Mouse (Mus musculus): Measurements from ENCODE around the gene Mrgprb8. TPM values are rescaled to one million over a fixed set of nuclear protein-coding genes. Genes with fewer than 3 reads are reported as not detected.
"Not testable (repeated sequence)": the region's sequence is repeated elsewhere in the genome, so short reads cannot be mapped to it uniquely, and the experiment has no call there.

Gene Mrgprb8
- not detected in 2 replicates for polyA plus RNA-seq (2015; fragmentation: Nextera tagmentation; extraction: Ambion mirVana)

GRCm38 (mm10) chr7:48388226-48388625 lies at the start of gene Mrgprb8:
Gene Mrgprb8 (plus strand): TSS chr7:48388526.
- H3K9me3 ChIP-seq (ENCODE audit: control insufficient read depth): 0 out of 2 replicates have a peak, but pooled peaks cover 2% of the 10 kb centered on the region
- WGBS: 71% methylated on average over 2 of the region's 2 CpGs
- no peaks in the 10 kb centered on the region for H3K36me3 ChIP-seq (ENCODE audit: control insufficient read depth, insufficient read depth)
- no peak for ATAC-seq
- H3K4me1 ChIP-seq (replicated peaks; ENCODE audit: control insufficient read depth, insufficient read depth, low read length): no peaks in the 10 kb centered on the region
- H3K4me3 ChIP-seq (ENCODE audit: low read depth, low read length): no peak within 1 kb of the TSS
- H3K9ac ChIP-seq (ENCODE audit: low read depth, low read length): no peak within 1 kb of the TSS
- no peaks in the 10 kb centered on the region for H3K27me3 ChIP-seq (replicated peaks; ENCODE audit: control insufficient read depth, insufficient read depth, low read length)
- no peak within 1 kb of the TSS for H3K27ac ChIP-seq (ENCODE audit: low read depth, low read length)
- no peak within 1 kb of the TSS for H3K4me2 ChIP-seq (replicated peaks; ENCODE audit: low read depth)
- TF ChIP-seq CTCF (IDR thresholded peaks at IDR 0.05; ENCODE audit: low read depth): no peak

- not testable (repeated sequence) for H3K4me2 ChIP-seq (replicated peaks; ENCODE audit: low read depth); H3K27ac ChIP-seq (ENCODE audit: low read depth, low read length); H3K9me3 ChIP-seq (ENCODE audit: control insufficient read depth); H3K27me3 ChIP-seq (replicated peaks; ENCODE audit: control insufficient read depth, insufficient read depth, low read length); H3K4me3 ChIP-seq (ENCODE audit: low read depth, low read length); H3K9ac ChIP-seq (ENCODE audit: low read depth, low read length); H3K4me1 ChIP-seq (replicated peaks; ENCODE audit: control insufficient read depth, insufficient read depth, low read length); ATAC-seq; H3K36me3 ChIP-seq (ENCODE audit: control insufficient read depth, insufficient read depth)
- WGBS: 72% methylated on average over 3 of the region's 3 CpGs
These were observed 47.6 kb downstream of the Mrgprb8 start for GRCm38 (mm10) chr7:48435936-48436335.

GRCm38 (mm10) chr7:48436581-48436980 lies 48.3 kb downstream of the Mrgprb8 start:
- no peak overlapping the region for H3K4me3 ChIP-seq (ENCODE audit: low read depth, low read length)
- WGBS: 47% methylated on average over 3 of the region's 3 CpGs
- ATAC-seq: no peak

More at GRCm38 (mm10) chr7:48436581-48436980, 48.3 kb downstream of the Mrgprb8 start:
- Histone ChIP-seq H3K36me3 (ENCODE audit: control insufficient read depth, insufficient read depth) (no peaks in the 10 kb centered on the region), H3K9me3 (ENCODE audit: control insufficient read depth) (no peaks in the 10 kb centered on the region), H3K4me1 (replicated peaks; ENCODE audit: control insufficient read depth, insufficient read depth, low read length) (no peaks in the 10 kb centered on the region), H3K27ac (ENCODE audit: low read depth, low read length) (no peak overlapping the region), H3K4me2 (replicated peaks; ENCODE audit: low read depth) (no peak overlapping the region), H3K9ac (ENCODE audit: low read depth, low read length) (no peak overlapping the region), H3K27me3 (replicated peaks; ENCODE audit: control insufficient read depth, insufficient read depth, low read length) (no peaks in the 10 kb centered on the region)
- TF ChIP-seq CTCF (IDR thresholded peaks at IDR 0.05; ENCODE audit: low read depth): no peak

Other genes starting within 250 kb of the Mrgprb8 start
- not detected in 2 replicates for gene Mrgprb5, start 219.5 kb upstream of the Mrgprb8 start, polyA plus RNA-seq (2015; fragmentation: Nextera tagmentation; extraction: Ambion mirVana)
- not detected in 2 replicates for gene Mrgprb4, start 189.2 kb upstream of the Mrgprb8 start, polyA plus RNA-seq (2015; fragmentation: Nextera tagmentation; extraction: Ambion mirVana)
- not detected in 2 replicates for gene Mrgprb1, start 67.8 kb downstream of the Mrgprb8 start, polyA plus RNA-seq (2015; fragmentation: Nextera tagmentation; extraction: Ambion mirVana)
- not detected in 2 replicates for gene Mrgprx2, start 110.8 kb downstream of the Mrgprb8 start, polyA plus RNA-seq (2015; fragmentation: Nextera tagmentation; extraction: Ambion mirVana)
- gene Mrgprb2, start 169.6 kb downstream of the Mrgprb8 start, polyA plus RNA-seq (2015; fragmentation: Nextera tagmentation; extraction: Ambion mirVana): 0.14 and 0.18 TPM in 2 replicates

All from intestine, postnatal 0 days (tissue).